12 mouse cellular contexts compared by ENCODE assay signal in genomic region chr8:31372397-31372796, GRCm38 (mm10).
DNase-seq lines count a peak whose midpoint lies in the region; TF ChIP-seq lines count a peak whose summit lies in the region.
"Had no signal": no experiment of that assay in that cellular context is flagged by ENCODE, and none has a peak within 500 bp of the region (broad histone marks: within the 10 kb centered on the region; RNA-seq: fewer than 3 reads in every experiment).

No protein-coding gene starts in this region.

- H3K27ac ChIP-seq in cerebellum, adult 2 months (ENCODE audit: insufficient read depth, low read length), result no peak overlapping the region
- no peak overlapping the region for H3K27ac ChIP-seq in layer of hippocampus, adult 2 months
- H3K27ac ChIP-seq: heart, embryonic 13.5 days had no signal

- DNase-seq in cerebellum, adult 2 months, result no peak
- DNase-seq in cerebellum, adult 18-20 months, result no peak
- DNase-seq in layer of hippocampus, adult 2 months (ENCODE audit: low spot score in 2 of 2), result no peak
- no peak for DNase-seq in layer of hippocampus, postnatal 36 days
- peak; percentile 67 for DNase-seq in NIH3T3 (ENCODE audit: low read depth)
- DNase-seq in forelimb bud, embryonic 11.5 days (ENCODE audit: low read depth, low spot score), result peak; percentile 25
- DNase-seq in urinary bladder, adult 18-20 months (ENCODE audit: low spot score in 2 of 2), result no peak
- DNase-seq in spleen, postnatal 36 days (ENCODE audit: low spot score in 2 of 2), result no peak
- DNase-seq: adrenal gland, adult 8-10 months; kidney, postnatal 4 days had no signal

- WGBS in cerebellum, adult 2 months, result 75% methylated on average over 2 of the region's 2 CpGs

- no peak overlapping the region for H3K4me3 ChIP-seq in cerebellum, adult 2 months (replicated peaks; ENCODE audit: insufficient read depth, low read depth, low read length)
- no peak overlapping the region for H3K4me3 ChIP-seq in layer of hippocampus, adult 2 months
- H3K4me3 ChIP-seq: erythroblast, embryonic 14.5 days; heart, embryonic 13.5 days had no signal

- no peaks in the 10 kb centered on the region for H3K4me1 ChIP-seq in cerebellum, adult 2 months (ENCODE audit: control insufficient read depth, insufficient read depth, low read length)

- peak; percentile 14; the same call in 1 of the 2 replicates for TF ChIP-seq CTCF in cerebellum, adult 2 months (IDR thresholded peaks at IDR 0.05; ENCODE audit: borderline replicate concordance, insufficient read depth, low read depth, low read length)
- peak; percentile 83 for TF ChIP-seq CTCF in layer of hippocampus, adult 2 months (conservative IDR thresholded peaks at IDR 0.05)

- no peaks in the 10 kb centered on the region for H3K27me3 ChIP-seq in cerebellum, adult 2 months (ENCODE audit: control insufficient read depth, insufficient read depth, low read length)
- H3K27me3 ChIP-seq: heart, embryonic 13.5 days had no signal

- no peak for TF ChIP-seq POLR2A in cerebellum, adult 2 months (IDR thresholded peaks at IDR 0.05; ENCODE audit: borderline replicate concordance, insufficient read depth, low read length)

Comparison
In these comparisons a context has a peak if more than half of its experiments do, and no peak if none do; other contexts are left out.
1. DNase-seq: peak in NIH3T3 (single experiment) and forelimb bud, embryonic 11.5 days (single experiment); none in cerebellum, adult 2 months (0 of 2), cerebellum, adult 18-20 months (0 of 2), layer of hippocampus, adult 2 months (0 of 2), layer of hippocampus, postnatal 36 days (0 of 2), urinary bladder, adult 18-20 months (0 of 2) and spleen, postnatal 36 days (0 of 2).